Mouse (Mus musculus) skeletal muscle tissue, adult 2 months (tissue): ENCODE measurements around the gene Cfap45.
A peak's percentile ranks its signal among the peaks of the same experiment; 100 is the strongest.

Experiments used
- DNase-seq: peaks from one replicate; pipeline ENCODE4 v3.0.0-alpha.2; 2012; ENCODE audit warnings: low read depth, low spot score

Cfap45 gene

GRCm38 (mm10) chr1:172562641-172563464 is 42.3 kb downstream of the Cfap45 start:
- DNase-seq: peak; percentile 18

- DNase-seq: no peak
Observed at GRCm38 (mm10) chr1:172563465-172563828, 42.8 kb downstream of the Cfap45 start.

GRCm38 (mm10) chr1:172566131-172566530 is 45.5 kb downstream of the Cfap45 start:
- DNase-seq: no peak

- no peak for DNase-seq
Observed at GRCm38 (mm10) chr1:172567758-172568157, 47.2 kb downstream of the Cfap45 start.

GRCm38 (mm10) chr1:172580116-172580515 is 59.5 kb downstream of the Cfap45 start:
- DNase-seq: no peak

GRCm38 (mm10) chr1:172582436-172582835 is 61.8 kb downstream of the Cfap45 start:
- no peak for DNase-seq

- no peak for DNase-seq
Observed at GRCm38 (mm10) chr1:172584271-172584670, 63.7 kb downstream of the Cfap45 start.

- DNase-seq: no peak
Observed at GRCm38 (mm10) chr1:172585026-172585425, 64.4 kb downstream of the Cfap45 start.

- DNase-seq: no peak
Observed at GRCm38 (mm10) chr1:172585612-172586567, 65.3 kb downstream of the Cfap45 start.

GRCm38 (mm10) chr1:172590385-172590784 is 69.8 kb downstream of the Cfap45 start, which contains the start of gene Slamf8:
Gene Slamf8, minus strand, starts transcription at chr1:172590568.
- DNase-seq: peak; percentile 43

GRCm38 (mm10) chr1:172593321-172593720 is 72.7 kb downstream of the Cfap45 start:
- DNase-seq: no peak

GRCm38 (mm10) chr1:172593956-172594355 is 73.4 kb downstream of the Cfap45 start:
- no peak for DNase-seq

- no peak for DNase-seq
Observed at GRCm38 (mm10) chr1:172594495-172594894, 73.9 kb downstream of the Cfap45 start.
